ENCODE assay signal across 8 mouse cellular contexts in the genomic region with DNA sequence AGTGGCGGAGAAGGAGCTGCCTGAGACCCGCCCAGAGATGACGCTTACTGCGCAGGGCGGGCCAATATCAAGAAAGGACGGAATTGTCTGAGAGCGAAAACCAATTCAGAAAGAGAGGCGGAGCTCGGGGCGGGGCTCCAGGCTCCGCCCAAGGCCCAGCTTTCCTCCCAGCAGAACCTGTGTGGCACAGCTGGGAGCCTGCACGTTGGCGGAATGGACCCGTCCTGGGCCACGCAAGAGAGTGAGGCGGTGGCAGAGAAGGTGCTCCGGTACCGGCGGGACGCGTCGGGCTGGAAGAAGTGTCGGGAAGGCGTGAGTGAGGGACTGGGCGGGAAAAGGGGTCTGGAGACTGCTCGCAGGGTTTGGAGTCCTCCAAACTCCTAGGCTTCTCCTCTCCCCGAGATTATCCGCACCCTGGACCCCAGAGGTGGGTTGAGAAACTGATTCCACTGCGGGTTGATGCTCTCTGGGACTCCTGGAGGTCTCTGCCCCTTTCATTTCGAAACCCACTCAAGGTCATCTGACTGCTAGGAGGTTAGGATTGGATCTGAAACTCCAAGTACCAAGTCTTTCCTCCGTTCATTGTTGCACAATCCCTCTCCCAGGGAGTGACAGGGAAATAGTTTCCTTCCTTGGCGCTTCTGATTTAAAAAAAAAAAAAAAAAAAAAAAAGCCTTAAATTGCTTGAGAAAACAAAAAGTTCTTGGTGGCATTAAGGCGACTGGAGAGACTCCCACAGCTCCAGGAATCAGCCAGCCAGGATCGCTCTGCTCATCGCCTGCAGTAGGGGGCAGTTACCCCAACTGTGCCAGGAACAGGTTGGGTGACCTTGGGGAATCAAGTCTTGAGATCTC. TPM values are rescaled to one million over a fixed set of nuclear protein-coding genes. Genes with fewer than 3 reads are reported as not detected.
DNase-seq lines count a peak whose midpoint lies in the region; ATAC-seq lines count a peak whose summit lies in the region.

TSS of gene Stard5 (plus strand) at position 132 of the 854 bp plus-strand sequence.

- peak; percentile 99 for ATAC-seq in hindbrain, embryonic 16.5 days

- no peaks in the 10 kb centered on the region for H3K36me3 ChIP-seq in hindbrain, embryonic 16.5 days (ENCODE audit: control insufficient read depth, insufficient read depth, low read length)
- peaks cover 21% of the 10 kb centered on the region; the same call in 1 of the 2 replicates for H3K36me3 ChIP-seq in macrophage (ENCODE audit: inconsistent target)

- H3K9me3 ChIP-seq in hindbrain, embryonic 16.5 days (ENCODE audit: control insufficient read depth, low read length): no peaks in the 10 kb centered on the region

- H3K27me3 ChIP-seq in hindbrain, embryonic 16.5 days (replicated peaks; ENCODE audit: control insufficient read depth, insufficient read depth, low read length): no peaks in the 10 kb centered on the region

- DNase-seq in T-cell, adult 2 months (ENCODE audit: low spot score): peak; percentile 94
- DNase-seq in cerebellum, postnatal 36 days: peak; percentile 85 to 89
- DNase-seq in gastrocnemius, adult 18-20 months (ENCODE audit: low spot score): peak; percentile 93
- peak; percentile 87 to 90 for DNase-seq in left cerebral cortex, adult 18-20 months (ENCODE audit: low spot score in 2 of 2)
- peak; percentile 93 for DNase-seq in right cerebral cortex, adult 18-20 months
- peak; percentile 67 for DNase-seq in urinary bladder, postnatal 10 days (ENCODE audit: low spot score)

- WGBS in hindbrain, embryonic 16.5 days: under 1% methylated on average over 35 of the region's 35 CpGs
- WGBS in macrophage (ENCODE audit: missing documents): 3% methylated on average over 34 of the region's 35 CpGs

- H3K79me2 ChIP-seq in macrophage (ENCODE audit: inconsistent target): peaks cover 35% of the 10 kb centered on the region; the same call in 1 of the 2 replicates

- peak within 1 kb of the TSS; percentile 56 for H3K4me2 ChIP-seq in hindbrain, embryonic 16.5 days (ENCODE audit: low read length)

- peak within 1 kb of the TSS; percentile 81 for H3K27ac ChIP-seq in hindbrain, embryonic 16.5 days (ENCODE audit: low read depth, low read length)
- H3K27ac ChIP-seq in macrophage: peak within 1 kb of the TSS; percentile 71

- H3K9ac ChIP-seq in hindbrain, embryonic 16.5 days (ENCODE audit: low read depth, low read length): peak within 1 kb of the TSS; percentile 77

- H3K4me1 ChIP-seq in hindbrain, embryonic 16.5 days (ENCODE audit: control insufficient read depth, insufficient read depth, low read depth, low read length): peaks cover 11% of the 10 kb centered on the region; the same call in 1 of the 2 replicates

- H3K4me3 ChIP-seq in hindbrain, embryonic 16.5 days (ENCODE audit: low read length): peak within 1 kb of the TSS; percentile 68
- peak within 1 kb of the TSS; percentile 81 for H3K4me3 ChIP-seq in macrophage (ENCODE audit: inconsistent target)

RNA-seq across cellular contexts. Expression of gene Stard5, which starts in this region (rescaled TPM):
- total RNA-seq in gastrocnemius, adult 18-20 months (2021): 1 to 10 TPM; 3.1 to 4.1 TPM
- 6.6 and 7.3 TPM in 2 replicates for polyA plus RNA-seq in hindbrain, embryonic 16.5 days (2015; fragmentation: Nextera tagmentation; extraction: Ambion mirVana)
- total RNA-seq in left cerebral cortex, adult 18-20 months (2021): 1 to 10 TPM; 6.6 to 8.0 TPM
- total RNA-seq in macrophage (2018; cell fraction: chromatin; rRNA removed): 100 to 1,000 TPM in 3 of 26 experiments, 10 to 100 TPM in 23; 43.6 to 155 (median 65.3) TPM
- 10 to 100 TPM; 24.2 to 49.4 (median 32.9) TPM for total RNA-seq in macrophage (2018; cell fraction: cytosol; rRNA removed)
- total RNA-seq in macrophage (2018; cell fraction: nucleus; rRNA removed): 100 to 1,000 TPM in 2 of 26 experiments, 10 to 100 TPM in 24; 38.4 to 155 (median 62.9) TPM
- polyA plus RNA-seq in macrophage (2018): 28.1 to 48.0 TPM (median 29.5 TPM) in 3 replicates

Comparison
In these comparisons a context has a peak if more than half of its experiments do, and no peak if none do; other contexts are left out.
1. Peak in every context shown above with its lines: DNase-seq, ATAC-seq, H3K4me3 ChIP-seq and H3K27ac ChIP-seq.